Mouse (Mus musculus) heart, postnatal 36 days (tissue): ENCODE measurements around the gene Ttc38. TPM values are rescaled to one million over a fixed set of nuclear protein-coding genes. Genes with fewer than 3 reads are reported as not detected.

Source experiments
- DNase-seq, 2 experiments: peaks; one replicate each; pipeline ENCODE4 v3.0.0; 2021 to 2022
- intact Hi-C: fragments of 180-260 bp; cut with DNase I; formaldehyde crosslinking; loops from one replicate; pipeline ENCODE4 v1.15.1; 2025
- total RNA-seq, 2 experiments: library from RNA; stranded (reverse); gene quantifications; 2 replicates each; pipeline ENCODE4 v1.2.3; 2021

The Ttc38 gene
- total RNA-seq, 2 experiments from 2014 or later, result 13.9 to 21.5 TPM

DNA sequence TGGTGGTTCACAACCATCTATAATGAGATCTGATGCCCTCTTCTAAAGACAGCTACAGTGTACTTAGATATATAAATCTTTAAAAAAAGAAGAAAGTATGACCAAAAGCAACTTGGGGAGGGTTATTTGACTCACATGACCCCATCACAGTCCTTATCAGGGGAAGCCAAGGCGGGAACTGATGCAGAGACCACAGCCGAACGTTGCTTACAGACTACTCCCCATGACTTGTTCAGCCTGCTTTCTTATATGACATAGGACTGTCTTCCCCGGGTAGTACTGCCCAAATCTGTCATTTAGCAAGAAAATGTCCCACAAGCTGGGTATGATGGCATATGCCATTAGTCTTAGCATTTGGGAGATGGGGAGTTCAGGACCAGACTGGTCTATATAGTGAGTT, 57.1 kb downstream of the Ttc38 start:
- intact Hi-C loops, result no loop called here
- DNase-seq, result no peak

DNA sequence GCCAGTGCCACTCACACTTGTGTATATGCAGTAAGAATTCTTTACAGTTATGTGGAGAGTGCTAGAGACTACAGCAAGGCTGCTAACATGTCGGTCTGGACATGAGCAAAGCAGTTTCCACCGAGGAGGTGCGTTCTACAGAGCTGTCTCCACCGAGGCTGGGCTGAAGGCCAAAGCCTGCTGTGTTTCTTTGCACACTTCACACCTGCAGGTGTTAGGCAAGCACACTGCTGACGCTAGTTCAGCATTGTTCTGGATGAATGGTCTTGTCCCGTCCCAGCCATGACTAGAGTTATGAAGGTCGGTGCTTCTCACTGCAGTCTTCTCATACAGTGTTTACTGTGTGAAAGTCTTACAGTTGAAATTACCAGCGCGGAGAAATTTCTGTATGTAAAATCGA, 59.9 kb downstream of the Ttc38 start:
- DNase-seq, result no peak
- intact Hi-C loops, result loop anchor here (10.0 kb wide), 1 partner anchor 343 kb away; no protein-coding TSS in a partner anchor

DNA sequence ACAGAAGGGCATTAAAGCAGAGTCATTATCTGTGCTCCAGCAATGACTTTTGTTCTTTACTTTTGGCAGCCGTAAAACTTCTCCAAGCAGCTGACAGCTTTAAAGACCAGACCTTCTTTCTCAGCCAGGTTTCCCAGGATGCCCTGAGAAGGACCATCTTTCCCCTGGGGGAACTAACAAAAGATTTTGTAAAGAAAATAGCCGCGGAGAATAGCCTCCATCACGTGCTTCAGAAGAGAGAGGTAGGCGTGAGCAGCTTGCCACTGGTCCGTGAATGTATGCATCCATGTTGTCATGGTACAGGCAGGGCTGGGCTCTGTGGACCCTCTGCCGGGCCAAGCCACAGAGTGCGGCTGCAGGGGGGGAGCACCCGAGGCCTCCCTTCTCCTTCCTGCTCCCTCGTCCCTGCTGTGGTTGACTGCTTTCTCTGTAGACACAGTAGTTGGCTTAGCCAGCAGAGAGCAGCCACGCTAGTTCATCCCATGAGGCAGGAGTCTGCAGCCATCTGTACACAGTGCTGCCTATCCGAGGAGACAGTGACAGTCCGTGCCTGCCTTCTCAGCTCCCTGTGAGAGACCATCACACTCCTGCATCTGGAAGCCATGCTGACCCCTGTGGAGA, 60.5 kb downstream of the Ttc38 start:
- intact Hi-C loops, result loop anchor here (10.0 kb wide), 1 partner anchor 342 kb away; no protein-coding TSS in a partner anchor
- no peak for DNase-seq

DNA sequence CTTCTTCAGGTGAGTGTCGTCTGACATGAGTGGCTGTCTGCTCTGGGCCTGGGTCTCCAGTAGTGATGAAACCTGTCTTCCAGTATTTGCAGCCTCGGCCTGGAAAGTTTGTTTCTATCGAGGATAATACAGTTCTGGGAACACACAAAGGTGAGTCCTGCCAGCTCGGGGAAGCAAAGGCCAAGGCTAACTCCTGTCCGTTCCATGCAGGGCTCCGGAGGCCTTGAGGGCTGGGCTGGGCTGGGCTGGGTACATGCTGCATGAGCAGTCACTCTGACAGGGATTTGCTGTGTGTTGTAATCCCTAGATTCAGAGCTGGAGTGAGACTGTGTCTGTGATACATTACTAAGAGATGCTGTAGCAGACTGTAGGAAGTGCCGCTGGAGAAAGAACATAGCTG, 61.8 kb downstream of the Ttc38 start:
- DNase-seq, result no peak
- intact Hi-C loops, result loop anchor here (10.0 kb wide), 1 partner anchor 341 kb away; no protein-coding TSS in a partner anchor

DNA sequence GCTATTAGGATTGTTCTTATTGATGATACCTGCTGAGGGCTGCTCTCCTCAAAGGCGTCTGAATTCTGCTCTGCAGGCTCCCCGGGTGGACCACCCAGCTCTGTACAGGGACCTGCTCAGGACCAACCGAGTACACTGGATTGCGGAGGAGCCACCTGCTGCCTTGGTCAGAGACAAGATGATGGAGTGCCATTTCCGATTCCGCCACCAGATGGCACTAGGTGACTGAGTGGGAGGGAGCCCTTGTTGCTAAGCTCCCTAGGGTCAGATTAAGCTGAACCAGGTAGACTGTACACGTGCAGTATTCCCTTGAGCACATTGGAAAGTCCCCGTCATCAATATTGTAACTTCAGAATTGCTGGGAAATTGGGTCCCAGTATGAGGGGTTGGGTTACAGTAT, 64.2 kb downstream of the Ttc38 start:
- intact Hi-C loops, result loop anchor here (1.0 to 10.0 kb wide), 3 partner anchors 143 to 339 kb away; no protein-coding TSS in a partner anchor
- peak; percentile 69 to 88 for DNase-seq

DNA sequence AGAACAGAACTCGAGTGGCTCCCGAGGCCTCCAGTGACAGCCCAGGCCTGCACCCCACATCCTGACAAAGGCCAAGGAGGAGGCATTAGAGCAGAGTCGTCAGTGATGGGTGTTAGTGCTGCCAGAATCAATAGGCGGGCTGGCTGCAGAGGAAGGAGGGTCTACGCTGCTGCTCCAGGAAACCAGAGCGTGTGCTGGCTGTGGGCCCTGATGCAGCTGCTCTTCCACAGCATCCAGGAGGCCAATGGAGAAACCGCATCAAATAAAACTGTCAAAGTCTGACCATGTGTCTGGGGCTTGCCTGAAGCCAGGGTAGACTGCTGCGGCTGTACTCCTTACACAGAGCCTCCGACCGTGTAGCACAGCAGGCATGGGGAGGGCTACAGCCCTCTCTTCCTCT, 65.0 kb downstream of the Ttc38 start:
- intact Hi-C loops, result loop anchor here (2.0 to 10.0 kb wide), 2 partner anchors 238 to 338 kb away; no protein-coding TSS in a partner anchor
- no peak for DNase-seq

DNA sequence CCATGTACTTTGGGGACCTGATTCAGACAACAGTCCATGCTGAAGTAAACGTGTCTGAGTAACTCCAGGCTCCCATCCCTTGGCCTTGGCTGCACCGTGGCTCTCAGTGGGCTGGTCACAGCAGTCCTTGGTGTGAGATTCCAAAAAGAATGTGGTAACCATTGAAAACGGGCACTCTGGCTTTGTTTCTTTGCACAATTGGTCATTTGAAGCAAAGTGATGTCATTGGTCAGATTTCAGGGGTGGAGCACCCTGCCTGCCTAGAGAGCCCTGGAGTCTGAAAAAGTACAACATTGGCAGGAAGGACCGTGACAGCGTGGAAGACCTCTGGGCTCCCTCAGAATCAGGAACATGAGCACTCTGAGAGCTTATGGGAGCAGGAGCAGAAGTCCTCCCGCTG, 67.3 kb downstream of the Ttc38 start:
- DNase-seq, result no peak
- intact Hi-C loops, result loop anchor here (10.0 kb wide), 1 partner anchor 335 kb away; no protein-coding TSS in a partner anchor

DNA sequence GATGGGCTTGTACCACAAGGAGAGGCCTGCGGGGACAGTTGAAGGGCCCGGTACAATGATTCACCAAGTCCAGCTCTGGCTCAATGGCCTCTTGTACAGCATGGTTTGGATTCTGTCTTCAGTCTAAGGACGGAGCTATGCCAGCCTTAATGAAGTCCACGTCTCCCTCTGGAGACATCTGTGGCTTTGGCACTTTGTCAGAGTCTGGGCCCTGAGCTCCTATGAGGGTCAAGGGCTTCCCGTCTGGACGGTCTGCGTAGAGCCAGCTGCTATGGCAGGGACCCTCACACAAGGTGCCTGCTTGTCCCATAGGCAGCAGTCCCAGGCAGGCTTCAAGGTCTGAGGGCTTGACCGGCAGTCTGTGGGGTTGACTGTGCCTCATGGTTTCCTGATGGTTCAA, 68.2 kb downstream of the Ttc38 start:
- no peak for DNase-seq
- intact Hi-C loops, result no loop called here

DNA sequence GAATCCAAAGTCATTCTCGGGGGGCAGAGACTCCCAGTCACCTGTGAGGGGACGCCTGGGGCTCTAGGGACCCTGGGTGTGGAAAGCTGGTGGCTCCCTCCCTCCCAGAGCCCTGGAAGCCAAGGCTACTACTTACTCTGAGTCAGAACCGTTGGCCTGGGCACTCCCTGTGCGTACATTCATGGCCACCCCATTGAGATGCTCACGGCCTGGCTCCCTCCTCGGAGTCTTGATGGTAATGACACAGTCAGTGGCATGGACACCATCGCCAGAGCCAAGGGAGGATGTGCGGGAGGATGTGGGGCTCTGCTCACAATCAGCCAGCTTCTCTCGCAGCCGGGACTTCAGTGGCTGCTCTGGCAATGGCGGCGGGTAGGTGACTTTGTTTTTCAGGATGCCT, 68.7 kb downstream of the Ttc38 start:
- intact Hi-C loops, result no loop called here

DNA sequence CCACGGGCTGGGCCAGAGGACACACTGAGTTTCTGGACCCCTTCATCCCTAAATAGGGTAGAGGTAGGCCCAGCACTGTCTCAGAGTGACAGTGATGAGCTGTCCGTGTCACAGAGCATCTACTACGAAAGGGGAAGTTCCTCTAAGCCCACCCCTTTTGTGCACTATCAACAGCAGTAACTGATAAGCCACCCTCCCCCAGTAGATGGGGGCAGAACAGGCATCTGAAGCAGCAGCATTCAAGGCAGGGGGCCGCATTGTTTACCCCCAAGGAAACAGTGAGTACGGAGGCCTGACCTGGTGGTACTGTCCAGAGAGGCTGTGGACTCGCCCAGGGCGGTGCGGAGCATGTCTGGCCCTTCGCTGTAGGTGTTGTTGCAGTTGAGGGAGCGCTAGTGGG, 70.4 kb downstream of the Ttc38 start:
- DNase-seq, result no peak
- intact Hi-C loops, result no loop called here

More for the DNA sequence above, 68.7 kb downstream of the Ttc38 start:
- no peak for DNase-seq

DNA sequence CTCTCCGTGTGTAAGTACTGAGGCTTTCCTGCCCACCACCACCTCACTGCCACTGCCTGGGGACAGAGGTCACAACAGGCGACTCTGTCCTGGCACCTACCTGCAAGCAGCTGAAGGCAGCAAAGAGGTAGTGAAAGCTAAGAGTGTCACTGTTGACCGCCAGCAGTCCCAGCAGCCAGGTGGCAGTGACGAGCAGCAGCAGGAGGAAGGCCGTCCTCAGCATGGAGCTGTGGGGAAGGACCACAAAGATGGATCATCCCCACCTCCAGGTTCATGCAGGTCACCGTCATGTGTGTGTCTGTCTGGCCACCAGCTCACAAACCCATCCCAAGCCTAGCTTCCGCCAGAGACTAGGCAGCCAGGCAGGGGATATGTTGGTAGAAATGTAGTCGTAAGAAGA, 71.7 kb downstream of the Ttc38 start:
- no peak for DNase-seq
- intact Hi-C loops, result no loop called here

Other genes starting within 250 kb of the Ttc38 start
- under 1 TPM; 0.11 to 0.25 TPM for gene Wnt7b, start 249.8 kb upstream of the Ttc38 start, total RNA-seq
- 10 to 100 TPM; 39.3 to 53.4 TPM for gene Ppara, start 97.3 kb upstream of the Ttc38 start, total RNA-seq
- 10 to 100 TPM; 35.6 to 41.4 TPM for gene Cdpf1, start 20.6 kb upstream of the Ttc38 start, total RNA-seq
- gene Pkdrej, start 10.6 kb upstream of the Ttc38 start, total RNA-seq, result 1 to 10 TPM; 2.7 to 3.8 TPM
- under 1 TPM; 0.17 to 0.46 TPM for gene Gtse1, start 27.4 kb downstream of the Ttc38 start, total RNA-seq
- 10 to 100 TPM; 17.3 to 21.0 TPM for gene Trmu, start 47.0 kb downstream of the Ttc38 start, total RNA-seq
- gene Celsr1, start 201.5 kb downstream of the Ttc38 start, total RNA-seq, result 1 to 10 TPM; 6.4 to 7.2 TPM
- 10 to 100 TPM; 29.6 to 35.3 TPM for gene Gramd4, start 225.4 kb downstream of the Ttc38 start, total RNA-seq